Mouse (Mus musculus): ENCODE data around the gene Klf5. TPM values are rescaled to one million over a fixed set of nuclear protein-coding genes. Genes with fewer than 3 reads are reported as not detected.

Klf5 gene
- 5.5 and 6.2 TPM in 2 replicates for total RNA-seq (2014; rRNA removed)
- polyA plus RNA-seq (2015; fragmentation: Nextera tagmentation; extraction: Ambion mirVana) = 9.7 and 12.1 TPM in 2 replicates

- Histone ChIP-seq H3K27me3 (ENCODE audit: insufficient read depth, low read length) (peaks cover 4% of the 10 kb centered on the region; the same call in 1 of the 2 replicates), H3K4me1 (ENCODE audit: insufficient read depth) (0 out of 2 replicates have a peak, but pooled peaks cover 4% of the 10 kb centered on the region), H3K9ac (peak within 1 kb of the TSS; percentile 70), H3K4me3 (ENCODE audit: low read depth, low read length) (peak within 1 kb of the TSS; percentile 69), H3K4me2 (ENCODE audit: low read depth) (peak within 1 kb of the TSS; percentile 91), H3K36me3 (ENCODE audit: insufficient read depth) (peaks cover 3% of the 10 kb centered on the region; the same call in 1 of the 2 replicates), H3K27ac (ENCODE audit: low read depth, low read length) (peak within 1 kb of the TSS; percentile 66), H3K9me3 (ENCODE audit: low read length) (no peaks in the 10 kb centered on the region)
- DNase-seq (peak; percentile 93), ATAC-seq (peak; percentile 97)
- 4% methylated on average over 67 of the region's 67 CpGs for WGBS
- TF ChIP-seq CTCF (IDR thresholded peaks at IDR 0.05; ENCODE audit: low read depth) = 0 out of 2 replicates have a peak, but pooled peaks have one; percentile 2
These were observed at the start of gene Klf5 for GRCm38 (mm10) chr14:99298385-99299021. TSS of gene Klf5 (plus strand) at chr14:99298691.

DNA sequence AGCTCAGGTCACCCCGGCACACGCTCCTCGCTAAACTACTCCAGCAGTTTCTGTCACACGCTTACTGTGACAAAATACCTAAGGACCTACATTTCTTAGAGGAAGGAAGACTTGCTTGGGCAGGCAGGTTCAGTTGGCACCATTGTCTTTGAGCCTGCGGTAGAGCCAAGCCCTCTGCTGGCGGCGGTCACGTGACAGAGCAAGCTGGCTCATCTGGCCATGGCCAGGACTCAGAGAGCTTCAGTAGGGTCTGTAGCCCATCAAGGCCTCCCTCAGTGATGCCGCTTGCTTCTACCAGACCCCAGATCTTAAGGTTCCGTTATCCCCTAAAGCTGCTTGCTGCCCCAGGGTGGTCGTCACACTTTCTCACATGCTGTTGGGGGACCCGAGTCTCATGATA lies 36.5 kb upstream of the Klf5 start:
- Histone ChIP-seq H3K36me3 (ENCODE audit: insufficient read depth) (no peaks in the 10 kb centered on the region), H3K27me3 (ENCODE audit: insufficient read depth, low read length) (no peaks in the 10 kb centered on the region), H3K4me1 (ENCODE audit: insufficient read depth) (no peaks in the 10 kb centered on the region), H3K4me3 (ENCODE audit: low read depth, low read length) (no peak overlapping the region), H3K4me2 (ENCODE audit: low read depth) (no peak overlapping the region), H3K27ac (ENCODE audit: low read depth, low read length) (no peak overlapping the region), H3K9ac (no peak overlapping the region), H3K9me3 (ENCODE audit: low read length) (no peaks in the 10 kb centered on the region)
- ATAC-seq = no peak
- TF ChIP-seq CTCF (IDR thresholded peaks at IDR 0.05; ENCODE audit: low read depth) = no peak
- 97% methylated on average over 12 of the region's 12 CpGs for WGBS
- DNase-seq = no peak

- Histone ChIP-seq H3K4me1 (ENCODE audit: insufficient read depth) (no peaks in the 10 kb centered on the region), H3K27me3 (ENCODE audit: insufficient read depth, low read length) (no peaks in the 10 kb centered on the region), H3K27ac (ENCODE audit: low read depth, low read length) (no peak overlapping the region), H3K36me3 (ENCODE audit: insufficient read depth) (no peaks in the 10 kb centered on the region), H3K4me3 (ENCODE audit: low read depth, low read length) (no peak overlapping the region), H3K4me2 (ENCODE audit: low read depth) (no peak overlapping the region), H3K9ac (no peak overlapping the region), H3K9me3 (ENCODE audit: low read length) (no peaks in the 10 kb centered on the region)
- WGBS = 96% methylated on average over 6 of the region's 6 CpGs
- TF ChIP-seq CTCF (IDR thresholded peaks at IDR 0.05; ENCODE audit: low read depth) = no peak
- DNase-seq = no peak
- ATAC-seq = no peak
These were observed 34.7 kb upstream of the Klf5 start for GRCm38 (mm10) chr14:99263816-99264215.

DNA sequence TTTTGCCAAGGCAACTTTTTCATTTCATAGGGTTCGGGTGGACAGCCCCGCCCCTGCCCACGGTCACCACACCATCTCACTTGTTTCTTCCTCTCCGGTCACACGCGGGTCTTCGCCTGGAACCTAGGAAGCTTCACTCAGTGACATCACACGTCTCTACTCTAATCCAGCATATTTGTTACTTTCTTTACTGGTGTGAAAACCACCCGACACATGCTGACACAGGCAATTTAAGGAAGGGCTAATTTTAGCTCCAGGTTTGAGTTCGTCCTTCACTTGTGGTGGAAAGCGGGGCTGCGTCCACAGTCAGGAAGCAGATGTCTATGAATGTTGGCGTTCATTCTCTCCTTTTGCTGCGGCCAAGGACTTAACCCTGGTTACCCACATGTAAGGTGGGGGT lies 32.7 kb upstream of the Klf5 start:
- TF ChIP-seq CTCF (IDR thresholded peaks at IDR 0.05; ENCODE audit: low read depth) = no peak
- Histone ChIP-seq H3K36me3 (ENCODE audit: insufficient read depth) (no peaks in the 10 kb centered on the region), H3K4me2 (ENCODE audit: low read depth) (no peak overlapping the region), H3K27ac (ENCODE audit: low read depth, low read length) (no peak overlapping the region), H3K4me1 (ENCODE audit: insufficient read depth) (no peaks in the 10 kb centered on the region), H3K9ac (no peak overlapping the region), H3K9me3 (ENCODE audit: low read length) (no peaks in the 10 kb centered on the region), H3K27me3 (ENCODE audit: insufficient read depth, low read length) (no peaks in the 10 kb centered on the region), H3K4me3 (ENCODE audit: low read depth, low read length) (no peak overlapping the region)
- WGBS = 93% methylated on average over 14 of the region's 14 CpGs
- DNase-seq = no peak
- no peak for ATAC-seq

- Histone ChIP-seq H3K9me3 (ENCODE audit: low read length) (no peaks in the 10 kb centered on the region), H3K27ac (ENCODE audit: low read depth, low read length) (no peak overlapping the region), H3K36me3 (ENCODE audit: insufficient read depth) (no peaks in the 10 kb centered on the region), H3K27me3 (ENCODE audit: insufficient read depth, low read length) (no peaks in the 10 kb centered on the region), H3K4me1 (ENCODE audit: insufficient read depth) (no peaks in the 10 kb centered on the region), H3K4me3 (ENCODE audit: low read depth, low read length) (no peak overlapping the region), H3K9ac (no peak overlapping the region), H3K4me2 (ENCODE audit: low read depth) (no peak overlapping the region)
- TF ChIP-seq CTCF (IDR thresholded peaks at IDR 0.05; ENCODE audit: low read depth) = no peak
- no peak for ATAC-seq
- no peak for DNase-seq
- 38% methylated on average over 5 of the region's 5 CpGs for WGBS
These were observed 31.7 kb upstream of the Klf5 start for GRCm38 (mm10) chr14:99266749-99267148.

DNA sequence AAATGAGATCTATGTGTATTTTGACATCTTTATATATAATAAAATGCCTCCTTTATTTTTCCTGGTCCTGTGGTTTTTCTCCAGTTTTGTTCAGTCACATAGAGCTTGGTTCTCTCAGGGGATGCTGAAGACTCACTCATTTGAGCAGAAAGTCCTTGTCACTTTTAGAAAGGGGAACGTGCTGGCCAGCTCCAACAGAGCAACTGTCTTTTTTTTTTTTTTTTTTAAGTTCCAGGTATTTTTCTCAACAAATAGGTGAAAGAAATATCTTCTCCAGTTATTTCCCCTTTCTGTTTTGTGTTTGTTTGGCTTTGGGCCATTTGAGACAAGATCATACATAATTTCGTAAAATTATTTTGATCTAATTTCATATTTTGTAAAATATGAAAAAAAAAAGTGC lies 24.4 kb upstream of the Klf5 start:
- WGBS = 77% methylated on average over 2 of the region's 2 CpGs
- ATAC-seq = no peak
- H3K9ac ChIP-seq = no peak overlapping the region

GRCm38 (mm10) chr14:99275827-99276226 lies 22.7 kb upstream of the Klf5 start:
- ATAC-seq (no peak), DNase-seq (no peak)
- Histone ChIP-seq H3K4me3 (ENCODE audit: low read depth, low read length) (no peak overlapping the region), H3K4me1 (ENCODE audit: insufficient read depth) (no peaks in the 10 kb centered on the region), H3K9me3 (ENCODE audit: low read length) (no peaks in the 10 kb centered on the region), H3K27me3 (ENCODE audit: insufficient read depth, low read length) (no peaks in the 10 kb centered on the region), H3K27ac (ENCODE audit: low read depth, low read length) (no peak overlapping the region), H3K9ac (no peak overlapping the region), H3K36me3 (ENCODE audit: insufficient read depth) (no peaks in the 10 kb centered on the region), H3K4me2 (ENCODE audit: low read depth) (no peak overlapping the region)
- TF ChIP-seq CTCF (IDR thresholded peaks at IDR 0.05; ENCODE audit: low read depth) = no peak
- 63% methylated on average over 4 of the region's 4 CpGs for WGBS

More for the DNA sequence above, 24.4 kb upstream of the Klf5 start:
- Histone ChIP-seq H3K4me1 (ENCODE audit: insufficient read depth) (no peaks in the 10 kb centered on the region), H3K4me2 (ENCODE audit: low read depth) (no peak overlapping the region), H3K36me3 (ENCODE audit: insufficient read depth) (no peaks in the 10 kb centered on the region), H3K9me3 (ENCODE audit: low read length) (no peaks in the 10 kb centered on the region), H3K4me3 (ENCODE audit: low read depth, low read length) (no peak overlapping the region), H3K27me3 (ENCODE audit: insufficient read depth, low read length) (no peaks in the 10 kb centered on the region), H3K27ac (ENCODE audit: low read depth, low read length) (no peak overlapping the region)
- TF ChIP-seq CTCF (IDR thresholded peaks at IDR 0.05; ENCODE audit: low read depth) = no peak
- DNase-seq = no peak
